Mouse (Mus musculus) CH12.LX (cell line): ENCODE results near the gene N4bp2l1. TPM values are rescaled to one million over a fixed set of nuclear protein-coding genes. Genes with fewer than 3 reads are reported as not detected.

Source experiments
- DNase-seq: peaks from one replicate; pipeline ENCODE4 v3.0.0-alpha.2; 2013; ENCODE audit errors: extremely low read depth
- H3K27ac ChIP-seq: 2 replicates; pipeline ENCODE4 v1.5.1; 2012; ENCODE audit warnings: low read depth, mild to moderate bottlenecking, control low read depth, moderate library complexity; ENCODE audit not compliant: insufficient read depth
- H3K27me3 ChIP-seq: replicated peaks from 2 replicates; pipeline ENCODE3; 2012; ENCODE audit warnings: inconsistent platforms
- H3K36me3 ChIP-seq, 2 experiments: replicated peaks in 1 of 2; 2 replicates each; pipeline versions ENCODE3 to v1.6.1; 2012; ENCODE audit warnings: inconsistent platforms in 1 of 2, low read length in 1 of 2, mild to moderate bottlenecking in 1 of 2, mixed read lengths in 1 of 2, moderate library complexity in 1 of 2; ENCODE audit not compliant: control insufficient read depth in 1 of 2, insufficient read depth in 1 of 2
- H3K4me1 ChIP-seq, 2 experiments: 2 replicates each; pipeline ENCODE4 v1.6.1; 2012; ENCODE audit warnings: inconsistent platforms in 1 of 2, moderate library complexity in 1 of 2; ENCODE audit not compliant: insufficient read depth in 2 of 2, control insufficient read depth in 1 of 2
- H3K4me2 ChIP-seq: 2 replicates; pipeline ENCODE4 v1.6.1; 2012; ENCODE audit warnings: low read depth, mild to moderate bottlenecking, control low read depth; ENCODE audit not compliant: poor library complexity, insufficient read depth, severe bottlenecking
- H3K4me3 ChIP-seq, 3 experiments: fragments of 150-350 bp in 1 of 3; sonication (generic) in 1 of 3; replicated peaks in 1 of 3; 2 replicates each; pipeline versions ENCODE3 to v1.5.1; 2011 to 2012; ENCODE audit warnings: low read depth in 2 of 3, low read length in 2 of 3, mild to moderate bottlenecking in 2 of 3, moderate library complexity in 2 of 3, control low read depth in 1 of 3, improper control_type of control experiment in 1 of 3, inconsistent platforms in 1 of 3, mixed read lengths in 1 of 3; ENCODE audit not compliant: poor library complexity in 1 of 3
- H3K79me2 ChIP-seq: replicated peaks from 2 replicates; pipeline ENCODE4 v1.6.1; 2012; ENCODE audit warnings: mild to moderate bottlenecking, moderate library complexity; ENCODE audit not compliant: control insufficient read depth, poor library complexity, insufficient read depth, severe bottlenecking; ENCODE audit errors: extremely low read depth
- H3K9ac ChIP-seq: 2 replicates; pipeline ENCODE4 v1.6.1; 2012; ENCODE audit warnings: low read depth, mild to moderate bottlenecking, control low read depth, moderate library complexity; ENCODE audit not compliant: insufficient read depth
- H3K9me3 ChIP-seq: replicated peaks from 2 replicates; pipeline ENCODE3; 2012; ENCODE audit warnings: low read length, inconsistent platforms, mixed read lengths
- BHLHE40 ChIP-seq: IDR thresholded peaks from 2 replicates; pipeline ENCODE4 v1.6.1; 2011; ENCODE audit warnings: mild to moderate bottlenecking, low read depth, low read length, improper control_type of control experiment
- CHD2 ChIP-seq: IDR thresholded peaks from 2 replicates; pipeline ENCODE4 v1.6.1; 2011; ENCODE audit warnings: low read length, improper control_type of control experiment
- E2F4 ChIP-seq: IDR thresholded peaks from 2 replicates; pipeline ENCODE4 v1.6.1; 2011; ENCODE audit warnings: low read depth, low read length, improper control_type of control experiment; ENCODE audit not compliant: insufficient replicate concordance
- ELF1 ChIP-seq: IDR thresholded peaks from 2 replicates; pipeline ENCODE4 v1.6.1; 2014; ENCODE audit warnings: low read depth, mild to moderate bottlenecking, inconsistent platforms, low read length, improper control_type of control experiment
- EP300 ChIP-seq: IDR thresholded peaks from 2 replicates; pipeline ENCODE4 v1.6.1; 2011; ENCODE audit warnings: low read length, improper control_type of control experiment
- GABPA ChIP-seq: IDR thresholded peaks from 2 replicates; pipeline ENCODE4 v1.6.1; 2012; ENCODE audit warnings: low read depth, low read length, improper control_type of control experiment, inconsistent platforms; ENCODE audit not compliant: insufficient replicate concordance
- IRF4 ChIP-seq: IDR thresholded peaks from 2 replicates; pipeline ENCODE4 v1.6.1; 2014; ENCODE audit warnings: low read depth, mild to moderate bottlenecking, inconsistent platforms, low read length, improper control_type of control experiment
- JUN ChIP-seq: IDR thresholded peaks from 2 replicates; pipeline ENCODE4 v1.6.1; 2011; ENCODE audit warnings: low read depth, mild to moderate bottlenecking, low read length, improper control_type of control experiment, moderate library complexity; ENCODE audit not compliant: insufficient read depth
- JUND ChIP-seq: conservative IDR thresholded peaks from 2 replicates; pipeline ENCODE4 v1.6.1; 2011; ENCODE audit warnings: low read depth, low read length, improper control_type of control experiment
- KAT2A ChIP-seq: IDR thresholded peaks from 2 replicates; pipeline ENCODE4 v1.6.1; 2012; ENCODE audit warnings: low read length, improper control_type of control experiment, inconsistent platforms; ENCODE audit not compliant: insufficient replicate concordance
- MAFK ChIP-seq: IDR thresholded peaks from 2 replicates; pipeline ENCODE4 v1.6.1; 2011; ENCODE audit warnings: low read length, improper control_type of control experiment; ENCODE audit not compliant: insufficient replicate concordance
- MAX ChIP-seq: IDR thresholded peaks from 2 replicates; pipeline ENCODE4 v1.6.1; 2011; ENCODE audit warnings: low read length, improper control_type of control experiment
- MAZ ChIP-seq: IDR thresholded peaks from 2 replicates; pipeline ENCODE4 v1.6.1; 2012; ENCODE audit warnings: low read depth, mild to moderate bottlenecking, inconsistent platforms, low read length, improper control_type of control experiment, moderate library complexity
- MXI1 ChIP-seq: IDR thresholded peaks from 2 replicates; pipeline ENCODE4 v1.6.1; 2011; ENCODE audit warnings: mild to moderate bottlenecking, low read depth, low read length, improper control_type of control experiment
- MYC ChIP-seq: IDR thresholded peaks from 2 replicates; pipeline ENCODE4 v1.6.1; 2011; ENCODE audit warnings: low read depth, mild to moderate bottlenecking, improper control_type of control experiment, low read length
- NELFE ChIP-seq: IDR thresholded peaks from 2 replicates; pipeline ENCODE4 v1.6.1; 2011; ENCODE audit warnings: low read depth, low read length, improper control_type of control experiment
- PAX5 ChIP-seq: IDR thresholded peaks from 2 replicates; pipeline ENCODE4 v1.6.1; 2012; ENCODE audit warnings: low read length, inconsistent platforms, mixed read lengths
- POLR2AphosphoS2 ChIP-seq: IDR thresholded peaks from 2 replicates; pipeline ENCODE4 v1.6.1; 2011; ENCODE audit warnings: low read depth, low read length, improper control_type of control experiment
- RAD21 ChIP-seq: IDR thresholded peaks from 2 replicates; pipeline ENCODE4 v1.6.1; 2011; ENCODE audit warnings: low read depth, mild to moderate bottlenecking, low read length, improper control_type of control experiment, moderate library complexity
- RCOR1 ChIP-seq: conservative IDR thresholded peaks from 2 replicates; pipeline ENCODE4 v1.6.1; 2012; ENCODE audit warnings: low read depth, mild to moderate bottlenecking, inconsistent platforms, low read length, improper control_type of control experiment
- SIN3A ChIP-seq: IDR thresholded peaks from 2 replicates; pipeline ENCODE4 v1.6.1; 2012; ENCODE audit warnings: low read length, improper control_type of control experiment, inconsistent platforms
- SMC3 ChIP-seq: IDR thresholded peaks from 2 replicates; pipeline ENCODE4 v1.6.1; 2011; ENCODE audit warnings: low read depth, low read length, improper control_type of control experiment
- TBP ChIP-seq: conservative IDR thresholded peaks from 2 replicates; pipeline ENCODE4 v1.6.1; 2011; ENCODE audit warnings: low read depth, low read length, improper control_type of control experiment
- UBTF ChIP-seq: IDR thresholded peaks from 2 replicates; pipeline ENCODE4 v1.6.1; 2012; ENCODE audit warnings: low read depth, mild to moderate bottlenecking, inconsistent platforms, low read length, improper control_type of control experiment, moderate library complexity
- USF1 ChIP-seq: IDR thresholded peaks from 2 replicates; pipeline ENCODE4 v1.6.1; 2014; ENCODE audit warnings: low read depth, mild to moderate bottlenecking, inconsistent platforms, low read length, improper control_type of control experiment
- USF2 ChIP-seq: conservative IDR thresholded peaks from 2 replicates; pipeline ENCODE4 v1.6.1; 2011; ENCODE audit warnings: low read depth, low read length, improper control_type of control experiment
- ZC3H11A ChIP-seq: IDR thresholded peaks from 2 replicates; pipeline ENCODE4 v1.6.1; 2012; ENCODE audit warnings: low read depth, mild to moderate bottlenecking, inconsistent platforms, low read length, improper control_type of control experiment
- ZKSCAN1 ChIP-seq: IDR thresholded peaks from 2 replicates; pipeline ENCODE4 v1.6.1; 2012; ENCODE audit warnings: low read depth, inconsistent platforms, low read length, improper control_type of control experiment, borderline replicate concordance
- ZMIZ1 ChIP-seq: IDR thresholded peaks from 2 replicates; pipeline ENCODE4 v1.6.1; 2012; ENCODE audit warnings: low read depth, mild to moderate bottlenecking, inconsistent platforms, low read length, improper control_type of control experiment
- ZNF384 ChIP-seq: IDR thresholded peaks from 2 replicates; pipeline ENCODE4 v1.6.1; 2012; ENCODE audit warnings: low read depth, low read length, improper control_type of control experiment, inconsistent platforms
- dilution Hi-C: fragments of 300-500 bp; cut with MboI; formaldehyde crosslinking; loops from 2 replicates; pipeline ENCODE4 v1.14.3; 2020; ENCODE audit warnings: low sequenced_read_pairs; ENCODE audit not compliant: extremely low pct_unique_long_range_greater_than_20kb, extremely low pct_ligation_motif_present
- in situ Hi-C: fragments of 300-500 bp; cut with MboI; formaldehyde crosslinking; loops from 3 replicates; pipeline ENCODE4 v1.14.3; 2019; ENCODE audit warnings: low sequenced_read_pairs, low pct_ligation_motif_present, low pct_unique_long_range_greater_than_20kb, mixed read lengths
- polyA plus RNA-seq: library from polyadenylated mRNA; unstranded; fragments of >175 nt; gene quantifications from 2 replicates; pipeline ENCODE4 v1.2.1, GENCODE M21; 2012; ENCODE audit warnings: low read depth; ENCODE audit not compliant: insufficient read length
- total RNA-seq, 2 experiments: library from RNA; depleted of rRNA; stranded (reverse); fragments of 300-350 nt in 1 of 2; fragments of >200 nt in 1 of 2; gene quantifications; 2 replicates each; pipeline ENCODE4 v1.2.3; 2012 to 2014

N4bp2l1 gene
- total and polyA plus RNA-seq, 3 experiments: 9.5 to 18.6 (median 10.2) TPM

GRCm38 (mm10) chr5:150589945-150590344 lies 7.0 kb downstream of the N4bp2l1 start:
- TF ChIP-seq RCOR1: no peak
- TF ChIP-seq GABPA: no peak
- TF ChIP-seq EP300: no peak
- no peak for TF ChIP-seq ZMIZ1
- TF ChIP-seq BHLHE40: no peak
- no peak for TF ChIP-seq TBP
- no peak for TF ChIP-seq POLR2AphosphoS2
- TF ChIP-seq IRF4: no peak
- no peak for TF ChIP-seq ZNF384
- no peak for TF ChIP-seq USF1
- no peak for TF ChIP-seq SIN3A
- no peak for TF ChIP-seq ZC3H11A
- TF ChIP-seq MXI1: no peak
- TF ChIP-seq ZKSCAN1: no peak
- no peak for TF ChIP-seq JUND
- no peak for TF ChIP-seq ELF1
- no peak for TF ChIP-seq USF2
- TF ChIP-seq MAX: no peak
- TF ChIP-seq KAT2A: no peak
- Histone ChIP-seq H3K79me2 (peaks cover 15% of the 10 kb centered on the region), H3K9ac (no peak overlapping the region), H3K27me3 (no peaks in the 10 kb centered on the region), H3K27ac (peak overlapping the region; percentile 18; the same call in 1 of the 2 replicates), H3K4me3 (no peak overlapping the region), H3K36me3 (peaks cover 0 to 34% of the 10 kb centered on the region in 2 experiments), H3K4me1 (peaks cover 6 to 19% of the 10 kb centered on the region in 2 experiments), H3K9me3 (peaks cover 3% of the 10 kb centered on the region), H3K4me2 (no peak overlapping the region)
- in situ Hi-C loops: no loop called here
- dilution Hi-C loops: no loop called here
- DNase-seq: peak; percentile 35

DNA sequence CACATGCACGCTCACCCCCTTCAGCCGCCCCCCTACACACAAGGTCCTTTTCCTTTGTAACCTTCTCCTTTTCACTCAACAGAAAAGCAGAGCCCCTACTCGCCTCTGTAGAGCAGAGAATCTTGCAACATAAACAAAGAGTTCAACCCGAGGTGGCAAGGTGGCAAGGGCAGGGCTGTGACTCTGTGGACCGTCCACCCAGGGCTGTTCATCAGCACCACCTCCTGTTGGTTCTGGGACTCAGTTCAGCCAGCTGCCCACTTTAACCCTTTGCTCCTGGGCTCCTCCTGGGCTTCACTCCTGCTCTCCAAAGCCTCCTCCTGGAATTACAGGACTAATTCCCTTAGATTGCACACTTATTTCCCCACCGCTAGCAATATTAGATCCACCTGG lies 12.7 kb downstream of the N4bp2l1 start:
- TF ChIP-seq RAD21 (no peak), MAX (no peak), MAFK (no peak), ZNF384 (no peak), JUND (no peak), E2F4 (no peak), PAX5 (no peak), MAZ (no peak), CHD2 (no peak), ZMIZ1 (no peak), BHLHE40 (no peak), JUN (no peak), NELFE (no peak), SIN3A (no peak), RCOR1 (no peak), MYC (no peak), USF1 (no peak), UBTF (no peak), ELF1 (no peak), SMC3 (no peak)
- Histone ChIP-seq H3K79me2 (no peaks in the 10 kb centered on the region), H3K27ac (no peak overlapping the region), H3K4me1 (peaks cover 13 to 16% of the 10 kb centered on the region in 2 experiments), H3K4me3 (no peak overlapping the region), H3K9me3 (no peaks in the 10 kb centered on the region), H3K36me3 (peaks cover 0 to 25% of the 10 kb centered on the region in 2 experiments), H3K27me3 (no peaks in the 10 kb centered on the region), H3K4me2 (no peak overlapping the region), H3K9ac (peak overlapping the region; percentile 1; the same call in 1 of the 2 replicates)
- in situ Hi-C loops (no loop called here), dilution Hi-C loops (no loop called here)
- no peak for DNase-seq
